Comparison of ENCODE assay signal across 10 mouse cellular contexts in genomic region chr2:31418571-31418970, GRCm38 (mm10). TPM values are rescaled to one million over a fixed set of nuclear protein-coding genes. Genes with fewer than 3 reads are reported as not detected.
A peak's percentile ranks its signal among the peaks of the same experiment; 100 is the strongest.
DNase-seq lines count a peak whose midpoint lies in the region; ATAC-seq lines count a peak whose summit lies in the region.
"Had no signal": no experiment of that assay in that cellular context is flagged by ENCODE, and none has a peak within 500 bp of the region (broad histone marks: within the 10 kb centered on the region; RNA-seq: fewer than 3 reads in every experiment).

No protein-coding gene starts in this region.

- H3K36me3 ChIP-seq in embryonic facial prominence, embryonic 10.5 days (replicated peaks), result no peaks in the 10 kb centered on the region
- no peaks in the 10 kb centered on the region for H3K36me3 ChIP-seq in hindbrain, embryonic 15.5 days
- H3K36me3 ChIP-seq in neural tube, embryonic 13.5 days, result no peaks in the 10 kb centered on the region
- H3K36me3 ChIP-seq: heart, embryonic 13.5 days had no signal

- peaks cover 16% of the 10 kb centered on the region for H3K4me1 ChIP-seq in embryonic facial prominence, embryonic 10.5 days
- H3K4me1 ChIP-seq in hindbrain, embryonic 15.5 days (replicated peaks), result no peaks in the 10 kb centered on the region
- H3K4me1 ChIP-seq in neural tube, embryonic 13.5 days (replicated peaks), result peaks cover 12% of the 10 kb centered on the region

- peak; percentile 70; the same call in 1 of the 2 replicates for ATAC-seq in hindbrain, embryonic 15.5 days (ENCODE audit: low FRiP score, low read depth)
- peak; percentile 79 for ATAC-seq in neural tube, embryonic 13.5 days (ENCODE audit: low read depth)

- no peaks in the 10 kb centered on the region for H3K9me3 ChIP-seq in embryonic facial prominence, embryonic 10.5 days
- H3K9me3 ChIP-seq in hindbrain, embryonic 15.5 days, result no peaks in the 10 kb centered on the region
- H3K9me3 ChIP-seq in neural tube, embryonic 13.5 days, result no peaks in the 10 kb centered on the region
- H3K9me3 ChIP-seq: heart, embryonic 13.5 days had no signal

- H3K27me3 ChIP-seq in embryonic facial prominence, embryonic 10.5 days (replicated peaks; ENCODE audit: low read depth, poor library complexity, severe bottlenecking), result 0 out of 2 replicates have a peak, but pooled peaks cover 25% of the 10 kb centered on the region
- no peaks in the 10 kb centered on the region for H3K27me3 ChIP-seq in hindbrain, embryonic 15.5 days
- H3K27me3 ChIP-seq in neural tube, embryonic 13.5 days, result no peaks in the 10 kb centered on the region; the same call in none of the 2 replicates

- peak; percentile 39 to 51 for DNase-seq in kidney, postnatal 4 days
- no peak for DNase-seq in kidney, adult 11 months
- DNase-seq in embryonic facial prominence, embryonic 10.5 days (ENCODE audit: low spot score), result peak; percentile 30
- DNase-seq in frontal cortex, postnatal 36 days (ENCODE audit: low spot score in 2 of 2), result no peak
- DNase-seq in layer of hippocampus, postnatal 10 days (ENCODE audit: low spot score in 2 of 2), result no peak
- DNase-seq in urinary bladder, postnatal 14 days (ENCODE audit: low spot score), result no peak
- DNase-seq: cerebellum, adult 18-20 months had no signal

- H3K27ac ChIP-seq in embryonic facial prominence, embryonic 10.5 days (replicated peaks), result no peak overlapping the region; the same call in 1 of the 2 replicates
- no peak overlapping the region for H3K27ac ChIP-seq in hindbrain, embryonic 15.5 days (replicated peaks)
- no peak overlapping the region for H3K27ac ChIP-seq in neural tube, embryonic 13.5 days (replicated peaks)
- H3K27ac ChIP-seq: heart, embryonic 13.5 days had no signal

- H3K4me2 ChIP-seq in hindbrain, embryonic 15.5 days, result no peak overlapping the region
- no peak overlapping the region for H3K4me2 ChIP-seq in neural tube, embryonic 13.5 days
- H3K4me2 ChIP-seq: heart, embryonic 13.5 days had no signal

- no peak overlapping the region for H3K9ac ChIP-seq in hindbrain, embryonic 15.5 days
- H3K9ac ChIP-seq in neural tube, embryonic 13.5 days, result no peak overlapping the region
- H3K9ac ChIP-seq: heart, embryonic 13.5 days had no signal

- no peak overlapping the region for H3K4me3 ChIP-seq in embryonic facial prominence, embryonic 10.5 days
- no peak overlapping the region for H3K4me3 ChIP-seq in hindbrain, embryonic 15.5 days
- no peak overlapping the region for H3K4me3 ChIP-seq in neural tube, embryonic 13.5 days
- H3K4me3 ChIP-seq: heart, embryonic 13.5 days had no signal

- 34% methylated on average over 8 of the region's 8 CpGs for WGBS in embryonic facial prominence, embryonic 10.5 days
- WGBS in hindbrain, embryonic 15.5 days, result 14% methylated on average over 8 of the region's 8 CpGs
- 13% methylated on average over 8 of the region's 8 CpGs for WGBS in neural tube, embryonic 13.5 days

RNA-seq across cellular contexts. Expression of gene Ass1, which starts 51.4 kb away (rescaled TPM):
- polyA plus RNA-seq in embryonic facial prominence, embryonic 10.5 days (2016; fragmentation: Nextera tagmentation; extraction: Ambion mirVana), result 13.0 and 16.1 TPM in 2 replicates
- polyA plus RNA-seq in hindbrain, embryonic 15.5 days (2015; fragmentation: Nextera tagmentation; extraction: Ambion mirVana), result 9.8 and 10.3 TPM in 2 replicates
- polyA plus RNA-seq in neural tube, embryonic 13.5 days (2015; fragmentation: Nextera tagmentation; extraction: Ambion mirVana), result 12.5 and 14.8 TPM in 2 replicates
- total RNA-seq in layer of hippocampus, postnatal 10 days (2021), result 10 to 100 TPM; 13.6 to 17.6 TPM

Comparison
In these comparisons a context has a peak if more than half of its experiments do, and no peak if none do; other contexts are left out.
1. DNase-seq: peak in kidney, postnatal 4 days (2 of 2) and embryonic facial prominence, embryonic 10.5 days (single experiment); none in kidney, adult 11 months (single experiment), frontal cortex, postnatal 36 days (0 of 2), layer of hippocampus, postnatal 10 days (0 of 2) and urinary bladder, postnatal 14 days (single experiment).